Mouse (Mus musculus): ENCODE results near the gene Esr1. TPM values are rescaled to one million over a fixed set of nuclear protein-coding genes. Genes with fewer than 3 reads are reported as not detected.

Esr1 gene
- polyA plus RNA-seq, 1 experiment from 2014 or later, result 3.3 TPM

DNA sequence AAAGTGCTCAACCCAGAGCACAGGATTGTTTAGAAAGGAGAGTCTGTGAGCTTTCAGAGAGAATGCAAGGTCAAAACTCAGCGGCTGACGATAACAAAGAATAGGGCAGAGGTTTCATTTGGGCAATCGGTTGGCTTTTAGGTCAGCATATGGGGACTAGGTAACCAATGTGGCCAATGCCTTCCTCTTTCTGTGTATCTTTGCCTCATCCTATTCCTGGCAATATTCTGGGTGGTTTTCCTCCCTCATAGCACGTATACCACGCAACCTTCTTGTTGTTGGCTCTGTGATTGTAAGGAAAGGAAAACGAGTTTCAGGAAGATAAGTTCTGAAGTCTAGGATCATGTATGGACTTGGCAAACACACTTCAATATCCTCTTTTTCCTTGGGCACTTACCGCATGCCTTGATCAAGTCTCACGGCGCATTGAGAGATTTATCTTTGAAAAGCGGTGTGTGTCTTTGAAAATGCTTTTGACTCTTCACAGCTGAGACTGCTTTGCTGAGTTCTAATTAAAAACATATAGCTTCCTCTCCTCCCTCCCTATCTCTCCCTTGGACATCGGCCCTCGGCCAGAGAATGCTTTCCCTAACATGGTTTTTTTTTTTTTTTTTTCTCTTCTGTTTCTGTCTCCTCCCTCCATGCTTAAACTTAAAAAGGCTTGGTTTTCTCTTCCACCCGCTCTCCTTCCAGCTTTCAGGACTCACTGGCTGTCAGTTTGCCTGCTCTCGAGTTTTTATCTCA, 22.1 kb downstream of the Esr1 start:
- Histone ChIP-seq H3K9ac (ENCODE audit: low read depth, low read length) (no peak overlapping the region), H3K36me3 (ENCODE audit: insufficient read depth, low read length) (no peaks in the 10 kb centered on the region), H3K4me3 (replicated peaks; ENCODE audit: low read depth, low read length) (no peak overlapping the region), H3K27ac (no peak overlapping the region), H3K9me3 (replicated peaks; ENCODE audit: low read length) (no peaks in the 10 kb centered on the region), H3K4me1 (replicated peaks; ENCODE audit: insufficient read depth, low read length) (no peaks in the 10 kb centered on the region), H3K27me3 (ENCODE audit: insufficient read depth, low read length) (no peaks in the 10 kb centered on the region), H3K4me2 (ENCODE audit: low read length) (no peak overlapping the region)
- TF ChIP-seq CTCF (IDR thresholded peaks at IDR 0.05; ENCODE audit: low read depth), result no peak
- 65% methylated on average over 14 of the region's 14 CpGs for WGBS
- ATAC-seq (replicated peaks; ENCODE audit: low FRiP score, low read depth) (no peak), DNase-seq (ENCODE audit: low spot score) (peak; percentile 48)

GRCm38 (mm10) chr10:4635740-4636139, 24.3 kb downstream of the Esr1 start:
- no peaks in the 10 kb centered on the region for H3K9me3 ChIP-seq (replicated peaks; ENCODE audit: low read length)
- no peaks in the 10 kb centered on the region for H3K36me3 ChIP-seq (ENCODE audit: insufficient read depth, low read length)
- no peak overlapping the region for H3K4me2 ChIP-seq (ENCODE audit: low read length)
- no peak overlapping the region for H3K4me3 ChIP-seq (replicated peaks; ENCODE audit: low read depth, low read length)
- no peak overlapping the region for H3K27ac ChIP-seq
- ATAC-seq (replicated peaks; ENCODE audit: low FRiP score, low read depth) (no peak; the same call in 1 of the 2 replicates), DNase-seq (ENCODE audit: low spot score) (peak; percentile 17)
- TF ChIP-seq CTCF (IDR thresholded peaks at IDR 0.05; ENCODE audit: low read depth), result no peak
- H3K9ac ChIP-seq (ENCODE audit: low read depth, low read length), result no peak overlapping the region
- 44% methylated on average over 6 of the region's 6 CpGs for WGBS
- H3K27me3 ChIP-seq (ENCODE audit: insufficient read depth, low read length), result no peaks in the 10 kb centered on the region
- no peaks in the 10 kb centered on the region for H3K4me1 ChIP-seq (replicated peaks; ENCODE audit: insufficient read depth, low read length)

- H3K27me3 ChIP-seq (ENCODE audit: insufficient read depth, low read length), result no peaks in the 10 kb centered on the region
- H3K4me2 ChIP-seq (ENCODE audit: low read length), result no peak overlapping the region
- H3K4me3 ChIP-seq (replicated peaks; ENCODE audit: low read depth, low read length), result no peak overlapping the region
- no peak overlapping the region for H3K27ac ChIP-seq
- no peaks in the 10 kb centered on the region for H3K9me3 ChIP-seq (replicated peaks; ENCODE audit: low read length)
- WGBS, result 84% methylated on average over 7 of the region's 7 CpGs
- DNase-seq (ENCODE audit: low spot score), result no peak
- ATAC-seq (replicated peaks; ENCODE audit: low FRiP score, low read depth), result no peak
- no peaks in the 10 kb centered on the region for H3K36me3 ChIP-seq (ENCODE audit: insufficient read depth, low read length)
- no peak overlapping the region for H3K9ac ChIP-seq (ENCODE audit: low read depth, low read length)
- no peak for TF ChIP-seq CTCF (IDR thresholded peaks at IDR 0.05; ENCODE audit: low read depth)
- H3K4me1 ChIP-seq (replicated peaks; ENCODE audit: insufficient read depth, low read length), result no peaks in the 10 kb centered on the region
These were observed 34.7 kb downstream of the Esr1 start for GRCm38 (mm10) chr10:4646074-4646473.

- Histone ChIP-seq H3K4me1 (replicated peaks; ENCODE audit: insufficient read depth, low read length) (no peaks in the 10 kb centered on the region), H3K36me3 (ENCODE audit: insufficient read depth, low read length) (no peaks in the 10 kb centered on the region), H3K4me2 (ENCODE audit: low read length) (no peak overlapping the region), H3K4me3 (replicated peaks; ENCODE audit: low read depth, low read length) (no peak overlapping the region), H3K27me3 (ENCODE audit: insufficient read depth, low read length) (no peaks in the 10 kb centered on the region), H3K9ac (ENCODE audit: low read depth, low read length) (no peak overlapping the region), H3K27ac (no peak overlapping the region), H3K9me3 (replicated peaks; ENCODE audit: low read length) (no peaks in the 10 kb centered on the region)
- DNase-seq (ENCODE audit: low spot score) (no peak), ATAC-seq (replicated peaks; ENCODE audit: low FRiP score, low read depth) (no peak)
- no peak for TF ChIP-seq CTCF (IDR thresholded peaks at IDR 0.05; ENCODE audit: low read depth)
- 84% methylated on average over 9 of the region's 9 CpGs for WGBS
These were observed 35.5 kb downstream of the Esr1 start for GRCm38 (mm10) chr10:4646851-4647250.

DNA sequence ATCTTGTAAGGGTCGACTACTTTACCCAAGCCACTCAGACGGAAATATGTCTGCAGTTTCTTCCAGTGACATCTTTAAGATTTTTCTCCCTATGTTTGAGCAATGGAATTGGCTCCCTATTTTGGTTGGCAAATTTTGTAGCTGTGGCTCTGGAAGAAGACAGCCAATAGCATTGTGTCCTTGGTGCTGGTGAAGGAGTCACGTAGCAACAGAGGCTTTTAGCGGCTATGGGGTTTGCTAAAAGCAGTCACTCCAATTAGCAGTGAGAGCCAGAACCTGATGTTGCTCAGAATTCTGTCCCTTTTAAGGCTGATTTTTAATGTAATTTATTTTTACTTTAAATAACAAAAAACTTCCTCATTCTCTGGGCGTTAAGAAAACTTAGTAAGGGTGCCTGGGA, 54.0 kb downstream of the Esr1 start:
- 83% methylated on average over 5 of the region's 5 CpGs for WGBS
- no peak for ATAC-seq (replicated peaks; ENCODE audit: low FRiP score, low read depth)

DNA sequence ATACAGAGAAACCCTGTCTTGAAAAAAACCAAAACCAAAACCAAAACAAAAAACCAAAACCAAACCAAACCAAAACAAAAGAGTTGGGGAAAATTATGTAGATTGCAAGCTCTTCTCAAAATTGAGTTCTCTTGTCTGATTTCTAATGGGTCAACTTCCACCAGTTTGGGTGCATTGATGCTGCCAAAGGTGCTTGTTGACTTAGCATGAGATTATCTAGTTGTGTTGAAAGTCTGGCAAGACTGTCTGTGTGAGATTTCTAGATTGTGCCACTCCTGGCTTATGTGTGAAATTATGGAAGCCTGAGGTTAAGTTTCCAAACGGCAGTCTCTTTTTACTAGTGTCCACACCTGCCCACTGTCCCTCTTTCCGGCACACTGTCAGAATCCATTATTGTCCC, 55.6 kb downstream of the Esr1 start:
- Histone ChIP-seq H3K9me3 (replicated peaks; ENCODE audit: low read length) (no peaks in the 10 kb centered on the region), H3K4me1 (replicated peaks; ENCODE audit: insufficient read depth, low read length) (no peaks in the 10 kb centered on the region), H3K9ac (ENCODE audit: low read depth, low read length) (no peak overlapping the region), H3K36me3 (ENCODE audit: insufficient read depth, low read length) (no peaks in the 10 kb centered on the region), H3K4me3 (replicated peaks; ENCODE audit: low read depth, low read length) (no peak overlapping the region), H3K27ac (no peak overlapping the region), H3K4me2 (ENCODE audit: low read length) (no peak overlapping the region), H3K27me3 (ENCODE audit: insufficient read depth, low read length) (no peaks in the 10 kb centered on the region)
- DNase-seq (ENCODE audit: low spot score), result no peak
- 85% methylated on average over 2 of the region's 2 CpGs for WGBS
- no peak for ATAC-seq (replicated peaks; ENCODE audit: low FRiP score, low read depth)
- TF ChIP-seq CTCF (IDR thresholded peaks at IDR 0.05; ENCODE audit: low read depth), result no peak

More for the DNA sequence above, 54.0 kb downstream of the Esr1 start:
- H3K9me3 ChIP-seq (replicated peaks; ENCODE audit: low read length), result no peaks in the 10 kb centered on the region
- H3K9ac ChIP-seq (ENCODE audit: low read depth, low read length), result no peak overlapping the region
- no peaks in the 10 kb centered on the region for H3K27me3 ChIP-seq (ENCODE audit: insufficient read depth, low read length)
- H3K4me3 ChIP-seq (replicated peaks; ENCODE audit: low read depth, low read length), result no peak overlapping the region
- no peak overlapping the region for H3K27ac ChIP-seq
- H3K4me1 ChIP-seq (replicated peaks; ENCODE audit: insufficient read depth, low read length), result no peaks in the 10 kb centered on the region
- H3K36me3 ChIP-seq (ENCODE audit: insufficient read depth, low read length), result no peaks in the 10 kb centered on the region
- no peak overlapping the region for H3K4me2 ChIP-seq (ENCODE audit: low read length)
- no peak for DNase-seq (ENCODE audit: low spot score)
- TF ChIP-seq CTCF (IDR thresholded peaks at IDR 0.05; ENCODE audit: low read depth), result no peak

DNA sequence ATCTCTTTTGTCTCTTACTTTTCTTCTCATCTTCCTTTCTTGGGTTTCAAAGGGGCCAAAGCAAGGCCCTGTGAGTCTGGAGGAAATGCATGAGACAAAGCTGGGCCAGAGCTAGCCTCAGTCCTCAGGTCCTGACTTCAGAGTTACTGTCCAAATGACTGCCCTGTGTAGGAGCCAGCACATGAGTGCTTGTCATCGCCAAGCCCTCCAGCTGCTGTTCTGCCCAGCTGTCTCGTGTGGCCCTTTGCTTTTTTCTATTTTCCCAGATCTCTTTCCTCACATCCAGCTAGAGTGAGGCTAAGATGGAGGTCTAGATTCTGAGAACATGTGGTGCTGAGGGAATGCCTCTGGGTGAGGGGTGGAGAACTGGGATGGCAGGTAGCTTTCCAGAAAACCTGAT, 58.7 kb downstream of the Esr1 start:
- H3K4me1 ChIP-seq (replicated peaks; ENCODE audit: insufficient read depth, low read length), result no peaks in the 10 kb centered on the region
- no peak overlapping the region for H3K4me2 ChIP-seq (ENCODE audit: low read length)
- ATAC-seq (replicated peaks; ENCODE audit: low FRiP score, low read depth) (no peak), DNase-seq (ENCODE audit: low spot score) (no peak)
- no peak overlapping the region for H3K9ac ChIP-seq (ENCODE audit: low read depth, low read length)
- TF ChIP-seq CTCF (IDR thresholded peaks at IDR 0.05; ENCODE audit: low read depth), result no peak
- H3K27ac ChIP-seq, result no peak overlapping the region
- no peaks in the 10 kb centered on the region for H3K9me3 ChIP-seq (replicated peaks; ENCODE audit: low read length)
- no peak overlapping the region for H3K4me3 ChIP-seq (replicated peaks; ENCODE audit: low read depth, low read length)
- H3K36me3 ChIP-seq (ENCODE audit: insufficient read depth, low read length), result no peaks in the 10 kb centered on the region
- H3K27me3 ChIP-seq (ENCODE audit: insufficient read depth, low read length), result no peaks in the 10 kb centered on the region
- WGBS, result 55% methylated on average over 2 of the region's 2 CpGs

All from kidney, postnatal 0 days (tissue).